Mouse (Mus musculus) left cerebral cortex, postnatal 36 days (tissue): ENCODE results near the gene Bhlha15. TPM values are rescaled to one million over a fixed set of nuclear protein-coding genes. Genes with fewer than 3 reads are reported as not detected.

Source experiments
- DNase-seq, 2 experiments: peaks; one replicate each; pipeline ENCODE4 v3.0.0; 2021 to 2022; ENCODE audit warnings: low spot score in 2 of 2, mixed read lengths in 1 of 2
- intact Hi-C: fragments of 180-260 bp; cut with DNase I; formaldehyde crosslinking; loops from one replicate; pipeline ENCODE4 v1.15.1; 2025
- total RNA-seq, 2 experiments: library from RNA; stranded (reverse); gene quantifications; 2 replicates each; pipeline ENCODE4 v1.2.3; 2021

The Bhlha15 gene
- total RNA-seq, 2 experiments from 2014 or later, result 0.22 to 0.43 TPM

GRCm38 (mm10) chr5:144188422-144188821 is 1.7 kb upstream of the Bhlha15 start:
- intact Hi-C loops, result no loop called here
- DNase-seq, result no peak

- intact Hi-C loops, result no loop called here
- DNase-seq, result no peak
Observed at GRCm38 (mm10) chr5:144189327-144189726, 759 bp upstream of the Bhlha15 start.

- intact Hi-C loops, result no loop called here
- DNase-seq, result no peak
Observed at GRCm38 (mm10) chr5:144191026-144191425, 940 bp downstream of the Bhlha15 start.

- no peak for DNase-seq
- intact Hi-C loops, result no loop called here
Observed at GRCm38 (mm10) chr5:144192673-144193072, 2.6 kb downstream of the Bhlha15 start.

- intact Hi-C loops, result no loop called here
- DNase-seq, result no peak
Observed at GRCm38 (mm10) chr5:144194416-144194815, 4.3 kb downstream of the Bhlha15 start.

- DNase-seq, result no peak
- intact Hi-C loops, result no loop called here
Observed at GRCm38 (mm10) chr5:144195567-144195966, 5.5 kb downstream of the Bhlha15 start.

GRCm38 (mm10) chr5:144200616-144201015 is 10.5 kb downstream of the Bhlha15 start:
- intact Hi-C loops, result loop anchor here (10.0 kb wide), 1 partner anchor 534 kb away; no protein-coding TSS in a partner anchor
- DNase-seq, result no peak

GRCm38 (mm10) chr5:144202430-144202829 is 12.3 kb downstream of the Bhlha15 start:
- intact Hi-C loops, result loop anchor here (10.0 kb wide), 1 partner anchor 532 kb away; no protein-coding TSS in a partner anchor
- no peak for DNase-seq

- intact Hi-C loops, result loop anchor here (10.0 kb wide), 1 partner anchor 531 kb away; no protein-coding TSS in a partner anchor
- DNase-seq, result no peak
Observed at GRCm38 (mm10) chr5:144203398-144203959, 13.4 kb downstream of the Bhlha15 start.

GRCm38 (mm10) chr5:144204303-144204702 is 14.2 kb downstream of the Bhlha15 start:
- no peak for DNase-seq
- intact Hi-C loops, result loop anchor here (10.0 kb wide), 1 partner anchor 530 kb away; no protein-coding TSS in a partner anchor

GRCm38 (mm10) chr5:144204911-144205310 is 14.8 kb downstream of the Bhlha15 start:
- DNase-seq, result no peak

GRCm38 (mm10) chr5:144206069-144206468 is 16.0 kb downstream of the Bhlha15 start:
- no peak for DNase-seq
- intact Hi-C loops, result loop anchor here (10.0 kb wide), 1 partner anchor 529 kb away; no protein-coding TSS in a partner anchor

More at GRCm38 (mm10) chr5:144204911-144205310, 14.8 kb downstream of the Bhlha15 start:
- intact Hi-C loops, result loop anchor here (10.0 kb wide), 1 partner anchor 530 kb away; no protein-coding TSS in a partner anchor

- intact Hi-C loops, result loop anchor here (10.0 kb wide), 1 partner anchor 527 kb away; no protein-coding TSS in a partner anchor
- peak in 1 of 2 experiments; percentile 50 for DNase-seq
Observed at GRCm38 (mm10) chr5:144207478-144207877, 17.4 kb downstream of the Bhlha15 start.

- intact Hi-C loops, result no loop called here
- no peak for DNase-seq
Observed at GRCm38 (mm10) chr5:144214453-144214852, 24.4 kb downstream of the Bhlha15 start.

- DNase-seq, result no peak
- intact Hi-C loops, result no loop called here
Observed at GRCm38 (mm10) chr5:144215992-144216391, 25.9 kb downstream of the Bhlha15 start.

GRCm38 (mm10) chr5:144218061-144218460 is 28.0 kb downstream of the Bhlha15 start:
- intact Hi-C loops, result no loop called here
- no peak for DNase-seq

- DNase-seq, result no peak
- intact Hi-C loops, result no loop called here
Observed at GRCm38 (mm10) chr5:144219306-144219705, 29.2 kb downstream of the Bhlha15 start.

GRCm38 (mm10) chr5:144219936-144220335 is 29.9 kb downstream of the Bhlha15 start:
- intact Hi-C loops, result loop anchor here (5.0 kb wide), 1 partner anchor 37 kb away; no protein-coding TSS in a partner anchor
- DNase-seq, result no peak

- intact Hi-C loops, result loop anchor here (5.0 kb wide), 1 partner anchor 36 kb away; no protein-coding TSS in a partner anchor
- DNase-seq, result no peak
Observed at GRCm38 (mm10) chr5:144221305-144221704, 31.2 kb downstream of the Bhlha15 start.

- intact Hi-C loops, result loop anchor here (5.0 kb wide), 1 partner anchor 34 kb away; no protein-coding TSS in a partner anchor
- no peak for DNase-seq
Observed at GRCm38 (mm10) chr5:144222811-144223502, 32.9 kb downstream of the Bhlha15 start.

GRCm38 (mm10) chr5:144223503-144223862 is 33.4 kb downstream of the Bhlha15 start, which contains the start of gene Tecpr1:
Gene Tecpr1 (minus strand): TSS chr5:144223615.
- DNase-seq, result peak; percentile 93 to 94
- intact Hi-C loops, result loop anchor here (5.0 kb wide), 1 partner anchor 34 kb away; no protein-coding TSS in a partner anchor
